Mouse (Mus musculus) thymus, postnatal 0 days (tissue): ENCODE measurements at regions not wholly inside any gene's neighbourhood (a gene's known extent, or its start where the extent isn't known, plus 50 kb on each side); places are given as distances from the start of the nearest gene placed in this dataset.

ENCODE experiments used
- DNase-seq: peaks from one replicate; pipeline ENCODE4 v3.0.0-alpha.2; 2015; ENCODE audit warnings: low spot score

DNA sequence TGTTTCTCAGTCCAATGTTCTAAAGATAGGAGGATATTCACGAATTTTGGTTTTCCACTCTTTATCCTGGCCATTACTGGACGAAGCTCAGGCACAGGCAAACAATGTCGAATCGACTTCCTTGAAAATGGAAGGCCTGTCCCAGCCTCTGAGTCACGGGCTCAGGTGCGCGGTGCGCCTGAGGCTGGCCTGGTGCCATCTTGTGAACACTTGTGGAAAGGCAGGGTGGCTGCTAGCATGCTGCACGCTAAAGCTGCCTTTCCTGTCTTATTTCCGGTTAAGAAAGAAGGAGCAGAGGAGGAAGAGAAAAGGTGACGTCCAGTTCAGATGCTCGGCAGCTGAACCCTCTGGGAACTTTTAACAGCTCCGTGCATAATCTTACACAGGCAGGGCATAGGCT, 107.6 kb upstream of the Slc30a5 start:
- DNase-seq, result no peak

DNA sequence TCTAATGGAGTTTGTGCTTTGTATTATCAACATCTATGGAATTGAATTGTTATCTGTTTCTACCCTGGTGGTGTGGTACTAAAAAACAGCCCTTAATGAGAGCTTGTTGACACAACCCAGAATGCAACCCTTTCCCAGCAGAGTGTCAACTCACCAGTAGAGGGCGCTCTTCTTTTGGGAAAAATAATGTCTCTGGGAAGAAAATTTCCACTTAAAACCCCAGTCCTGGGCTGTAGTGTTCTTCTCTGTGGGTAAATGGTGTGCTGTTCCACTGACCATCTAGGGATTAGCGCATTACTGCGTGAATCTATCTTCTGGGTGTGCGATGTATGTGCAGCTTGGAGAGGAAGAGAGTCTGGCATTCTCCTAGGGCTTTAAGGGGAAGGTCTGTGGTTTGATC, 106.5 kb upstream of the Slc30a5 start:
- peak; percentile 23 for DNase-seq

DNA sequence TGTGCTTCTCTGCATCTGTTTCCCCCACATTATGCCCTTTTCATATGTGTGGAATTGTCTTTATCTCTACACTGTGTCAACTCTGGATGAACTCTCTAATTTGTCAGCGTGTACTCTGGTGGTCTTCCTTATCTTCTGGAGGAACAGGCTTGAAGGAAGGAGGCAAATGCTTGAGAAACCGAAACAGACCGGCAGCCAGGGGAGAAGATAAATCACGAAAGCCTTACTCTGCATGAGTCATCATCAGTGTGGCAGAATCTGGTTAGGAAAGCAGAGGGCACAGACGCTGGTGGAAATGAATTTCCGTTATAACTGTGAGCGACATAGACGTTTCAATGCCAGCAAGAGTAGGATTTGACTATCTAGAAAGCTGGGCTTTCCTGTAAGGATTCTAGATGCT, 100.0 kb upstream of the Slc30a5 start:
- DNase-seq, result no peak

DNA sequence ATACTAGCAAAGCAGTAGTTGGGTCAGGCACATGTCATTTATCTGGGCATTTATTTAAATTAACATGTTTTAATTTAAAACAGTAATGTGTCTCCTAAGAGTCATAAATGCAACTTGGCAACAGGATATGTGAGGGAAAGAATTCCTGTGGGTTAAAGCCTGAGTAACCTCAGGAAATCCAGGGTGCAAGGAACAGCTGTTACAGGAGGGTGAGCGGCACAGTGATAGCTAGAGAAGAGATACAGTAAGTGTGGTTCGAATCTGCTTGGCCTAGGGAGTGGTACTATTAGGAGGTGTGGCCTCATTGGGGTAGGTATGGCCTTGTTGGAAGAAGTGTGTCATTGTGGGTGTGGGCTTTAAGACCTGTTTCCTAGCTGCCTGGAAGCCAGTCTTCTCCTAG, 66.3 kb upstream of the Slc30a5 start:
- DNase-seq, result no peak

DNA sequence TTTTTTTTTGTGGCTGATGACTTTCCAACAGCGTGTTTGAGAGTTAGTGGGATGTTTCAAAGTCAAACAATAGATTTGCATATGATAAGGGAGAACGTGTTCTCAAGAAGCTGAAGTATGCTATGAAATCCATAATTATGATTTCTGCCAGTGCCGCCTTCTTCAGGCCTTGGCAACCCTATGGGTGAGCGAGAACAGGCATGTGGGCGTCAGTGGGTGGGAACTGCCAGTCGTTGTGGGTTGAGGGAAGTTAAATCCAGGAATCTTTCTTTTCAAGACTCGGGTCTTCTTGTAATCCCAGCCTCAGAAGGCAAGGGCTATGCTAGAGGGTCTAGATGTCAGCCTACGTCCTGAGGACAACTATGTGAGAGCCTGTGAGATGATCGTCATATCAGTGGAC, 60.6 kb upstream of the Slc30a5 start:
- DNase-seq, result no peak

DNA sequence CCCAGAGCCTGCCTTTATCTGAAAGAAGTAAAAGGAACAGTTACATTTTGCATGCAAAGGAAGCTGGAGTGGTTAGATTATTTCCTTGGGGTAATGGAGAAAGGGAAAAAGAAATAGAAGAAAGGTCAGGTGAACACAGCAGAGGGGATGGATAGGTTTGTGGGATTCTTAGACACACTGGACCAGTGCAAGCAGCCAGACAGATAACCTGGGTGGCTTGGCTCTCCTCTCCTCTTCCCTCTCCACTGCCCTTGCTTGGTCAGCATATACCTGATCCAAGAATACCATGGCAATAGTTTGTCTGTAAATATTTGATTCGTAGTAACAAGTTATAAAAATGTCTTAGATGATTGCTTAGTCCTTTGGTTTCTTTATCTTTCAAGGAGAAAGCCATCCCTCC, 59.9 kb upstream of the Slc30a5 start:
- DNase-seq, result no peak

DNA sequence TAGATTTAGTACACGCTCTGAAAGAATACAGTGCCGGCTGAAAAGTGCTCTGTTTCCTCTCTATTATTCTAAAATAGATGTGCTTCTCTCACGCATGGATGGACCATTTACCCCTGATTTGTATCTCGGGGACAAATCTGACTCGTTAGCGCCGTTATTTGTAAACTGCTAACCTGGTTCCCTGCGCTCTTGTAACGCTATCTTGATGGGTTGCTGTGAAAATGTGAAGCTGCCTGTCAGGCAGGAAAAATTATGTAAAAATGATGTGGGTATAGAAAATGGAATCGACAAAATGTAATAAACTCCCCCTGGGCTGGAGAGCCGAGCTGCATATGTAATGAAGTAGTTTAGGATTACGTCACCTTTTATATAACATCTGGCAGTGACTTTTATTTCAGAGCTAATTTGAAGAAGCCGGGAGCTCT, 59.4 kb upstream of the Slc30a5 start:
- no peak for DNase-seq

DNA sequence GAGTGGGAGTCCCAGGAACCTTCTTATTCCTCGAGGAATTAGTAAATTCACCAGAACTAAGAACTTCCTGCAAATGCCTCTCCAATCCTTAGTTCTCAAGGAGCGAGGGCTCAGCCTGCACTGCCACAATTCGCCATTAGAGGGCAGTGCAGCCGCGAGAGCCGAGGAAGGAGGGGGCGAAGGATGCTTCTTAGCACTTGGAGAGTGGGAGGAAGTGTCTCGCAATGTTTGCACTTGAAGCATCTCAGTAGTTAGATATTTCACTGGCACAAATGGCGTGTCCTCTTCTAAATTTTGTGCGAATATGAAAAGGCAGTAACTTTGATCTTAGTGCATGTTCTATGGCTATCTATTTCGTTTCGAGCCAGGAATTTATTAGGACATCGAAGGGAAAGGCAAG, 59.0 kb upstream of the Slc30a5 start:
- peak; percentile 80 for DNase-seq

DNA sequence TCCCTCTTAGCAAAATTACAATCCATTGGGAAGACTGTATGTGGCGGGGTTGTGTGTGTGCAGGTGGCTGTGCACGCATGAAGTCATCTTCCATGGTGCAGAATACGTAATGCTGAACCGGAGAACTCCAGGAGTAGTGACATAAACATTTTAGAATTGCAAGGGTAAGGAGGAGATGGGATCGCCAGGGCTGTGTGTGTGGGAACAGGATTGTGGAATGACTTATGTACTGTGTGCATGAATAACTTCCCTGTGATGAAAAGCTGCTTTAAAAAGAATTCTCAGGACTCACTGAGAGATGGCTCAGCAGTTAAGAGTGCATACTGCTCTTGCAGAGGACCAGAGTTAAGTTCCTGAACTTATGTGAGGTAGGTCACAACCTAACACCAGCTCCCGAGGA, 57.2 kb upstream of the Slc30a5 start:
- no peak for DNase-seq

DNA sequence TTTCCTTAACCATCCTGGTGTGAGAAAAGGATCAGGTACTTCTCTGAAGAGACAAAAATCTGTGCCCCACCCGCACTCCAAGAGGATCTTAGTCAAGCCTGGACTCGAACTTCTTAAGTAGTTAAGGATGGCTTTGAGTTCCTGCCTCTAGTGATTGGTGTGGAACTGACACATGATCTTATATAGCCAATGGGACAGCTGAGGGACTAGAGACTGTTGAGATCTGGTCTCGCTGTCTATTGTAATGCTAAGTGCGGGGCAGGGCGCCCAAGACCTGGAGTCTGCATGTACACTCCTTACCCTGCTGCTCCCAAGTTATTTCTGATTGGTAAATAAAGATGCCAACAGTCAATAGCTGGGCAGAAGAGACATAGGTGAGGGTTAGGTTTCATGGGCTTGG, 55.3 kb upstream of the Slc30a5 start:
- DNase-seq, result no peak

DNA sequence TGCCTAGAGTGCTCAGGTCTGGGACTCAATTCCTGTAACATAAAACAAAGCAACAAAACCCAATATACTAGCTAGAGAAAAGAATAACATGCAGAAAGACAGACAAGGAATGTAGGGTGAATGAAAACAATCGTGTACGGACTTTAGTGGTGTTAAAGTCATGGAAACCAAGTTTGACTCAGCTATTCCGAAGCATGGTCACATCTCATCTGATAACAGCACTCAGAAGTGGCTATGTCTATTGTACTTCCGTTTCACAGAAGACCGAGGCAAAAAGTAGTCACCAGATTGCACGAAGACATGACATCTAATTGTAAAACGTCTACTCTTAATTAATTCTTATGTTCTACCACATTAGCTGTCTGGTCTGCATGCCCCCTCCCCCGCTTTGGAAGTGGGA, 50.5 kb upstream of the Slc30a5 start:
- no peak for DNase-seq
